Mouse (Mus musculus) spleen, adult 2 months (tissue): ENCODE measurements around the gene Shb. TPM values are rescaled to one million over a fixed set of nuclear protein-coding genes. Genes with fewer than 3 reads are reported as not detected.

ENCODE experiments used
- DNase-seq, 2 experiments: peaks; one replicate each; pipeline versions ENCODE4 v3.0.0 to v3.0.0-alpha.2; 2012 to 2021; ENCODE audit warnings: low spot score in 2 of 2, low read depth in 1 of 2
- H3K27ac ChIP-seq: fragments of 200-500 bp; 2 replicates; pipeline ENCODE4 v1.5.1; 2012; ENCODE audit warnings: low read length, inconsistent platforms; ENCODE audit not compliant: insufficient read depth
- H3K27me3 ChIP-seq: fragments of 200-500 bp; 2 replicates; pipeline ENCODE4 v1.6.1; 2012; ENCODE audit warnings: mild to moderate bottlenecking, moderate library complexity, low read length, inconsistent platforms; ENCODE audit not compliant: control insufficient read depth, insufficient read depth
- H3K36me3 ChIP-seq: fragments of 200-500 bp; 2 replicates; pipeline ENCODE4 v1.6.1; 2012; ENCODE audit warnings: mild to moderate bottlenecking, low read length, inconsistent platforms; ENCODE audit not compliant: control insufficient read depth, insufficient read depth
- H3K4me1 ChIP-seq: fragments of 200-500 bp; 2 replicates; pipeline ENCODE4 v1.6.1; 2011; ENCODE audit warnings: inconsistent platforms; ENCODE audit not compliant: control insufficient read depth, insufficient read depth, insufficient read length
- H3K4me3 ChIP-seq: fragments of 200-500 bp; 2 replicates; pipeline ENCODE4 v1.5.1; 2011; ENCODE audit warnings: mild to moderate bottlenecking, inconsistent platforms; ENCODE audit not compliant: insufficient read depth, insufficient read length; ENCODE audit errors: extremely low read depth
- CTCF ChIP-seq: fragments of 200-500 bp; IDR thresholded peaks from 2 replicates; pipeline ENCODE4 v1.5.1; 2011; ENCODE audit warnings: mild to moderate bottlenecking, inconsistent platforms; ENCODE audit not compliant: insufficient read depth, insufficient read length, insufficient replicate concordance; ENCODE audit errors: extremely low read depth
- POLR2A ChIP-seq: fragments of 200-500 bp; IDR thresholded peaks from 2 replicates; pipeline ENCODE4 v1.6.1; 2011; ENCODE audit warnings: low read depth, low read length, inconsistent platforms
- WGBS: fragments of 180-500 bp; shearing (Covaris S2); methylation state at CpG from one replicate; pipeline ENCODE4 v1.1.7; 2018; 5-methylcytosine and 5-hydroxymethylcytosine counted together
- polyA plus RNA-seq: library from polyadenylated mRNA; depleted of rRNA; stranded (reverse); fragments of >200 nt; gene quantifications from 2 replicates; pipeline ENCODE4 v1.2.3, GENCODE M21; 2012

The Shb gene
- polyA plus RNA-seq, 1 experiment, result 8.6 TPM

DNA sequence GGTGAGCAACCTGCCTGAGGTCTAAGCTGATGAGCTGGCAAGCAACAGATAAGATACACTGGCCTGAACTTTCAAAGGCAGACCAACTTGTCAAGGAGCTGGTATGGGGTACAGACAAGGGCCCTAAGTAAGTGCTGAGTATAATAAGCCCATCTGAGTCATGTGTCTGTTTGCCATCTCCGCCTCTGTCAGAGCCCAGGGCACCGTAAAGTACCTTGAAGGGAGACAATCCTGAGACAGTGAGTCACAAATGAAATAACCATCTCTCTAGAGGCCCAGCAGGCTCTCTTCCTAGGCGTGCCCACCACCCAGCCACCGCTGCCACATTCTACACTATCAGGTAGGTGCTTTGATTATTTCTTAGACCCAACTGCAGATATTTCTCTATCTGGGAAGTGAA is 77.3 kb downstream of the Shb start:
- H3K27ac ChIP-seq, result no peak overlapping the region
- TF ChIP-seq CTCF (no peak), POLR2A (no peak)
- H3K4me1 ChIP-seq, result peaks cover 20% of the 10 kb centered on the region; the same call in 1 of the 2 replicates
- H3K4me3 ChIP-seq, result no peak overlapping the region
- no peaks in the 10 kb centered on the region for H3K27me3 ChIP-seq
- no peaks in the 10 kb centered on the region for H3K36me3 ChIP-seq
- no peak for DNase-seq
- WGBS, result 90% methylated on average over 4 of the region's 4 CpGs

DNA sequence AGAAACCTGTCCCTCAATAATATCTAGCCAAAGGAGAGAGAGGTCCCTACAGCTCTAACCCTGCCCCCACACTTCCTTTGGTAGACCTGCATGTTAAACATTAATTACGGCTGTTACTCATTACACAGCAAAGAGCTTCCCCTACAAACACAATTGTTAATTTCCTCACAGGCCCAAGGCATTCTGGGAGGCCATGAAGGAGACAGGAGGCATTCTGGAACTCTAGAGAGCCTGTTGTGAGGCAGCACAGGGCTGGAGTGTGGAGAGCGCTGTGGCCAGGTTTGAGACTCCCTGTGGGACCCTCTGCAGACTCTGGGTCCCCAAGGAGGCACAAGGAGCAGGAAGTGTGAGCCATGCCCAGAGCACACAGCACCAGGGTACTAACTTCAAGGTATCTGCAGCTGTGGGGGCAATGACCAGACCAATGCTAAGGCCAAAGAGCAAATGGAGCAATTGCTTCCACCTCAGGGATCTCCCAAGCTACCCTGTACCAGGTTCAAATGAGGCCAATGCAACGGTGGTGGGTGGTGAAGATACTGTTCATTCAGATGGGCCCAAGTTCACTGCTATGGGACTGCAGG is 78.9 kb downstream of the Shb start:
- TF ChIP-seq CTCF (no peak), POLR2A (no peak)
- no peaks in the 10 kb centered on the region for H3K27me3 ChIP-seq
- no peak overlapping the region for H3K27ac ChIP-seq
- H3K4me1 ChIP-seq, result peaks cover 20% of the 10 kb centered on the region; the same call in 1 of the 2 replicates
- H3K4me3 ChIP-seq, result no peak overlapping the region
- 36% methylated on average over 3 of the region's 3 CpGs for WGBS
- H3K36me3 ChIP-seq, result no peaks in the 10 kb centered on the region
- no peak for DNase-seq

DNA sequence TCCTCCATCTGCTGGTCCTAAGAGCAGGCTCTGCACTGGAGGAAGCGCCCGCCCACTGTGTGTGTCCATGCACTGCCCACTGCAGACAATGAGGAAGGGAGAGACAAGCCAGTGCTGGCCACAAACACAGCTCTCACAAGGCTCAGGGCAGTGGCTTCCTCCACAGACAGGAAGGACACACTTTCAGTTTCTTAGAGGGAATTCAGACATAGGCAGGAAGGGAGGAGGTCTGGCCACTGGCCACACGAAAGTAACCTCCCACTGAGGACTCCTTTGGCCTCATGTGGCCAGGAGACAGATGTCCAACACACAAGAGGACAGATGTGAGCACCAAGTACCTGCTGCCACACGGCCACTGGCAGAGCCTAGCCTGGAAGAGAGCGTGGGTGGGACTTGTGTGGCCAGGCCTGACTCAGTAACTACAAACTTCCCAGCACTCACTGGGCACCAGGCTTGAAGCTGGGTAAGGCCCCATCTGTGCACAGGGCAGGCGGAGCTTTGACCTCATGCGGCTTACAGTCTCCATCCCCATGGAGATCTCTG is 79.6 kb downstream of the Shb start:
- WGBS, result 63% methylated on average over 7 of the region's 7 CpGs
- no peaks in the 10 kb centered on the region for H3K27me3 ChIP-seq
- no peak overlapping the region for H3K4me3 ChIP-seq
- no peaks in the 10 kb centered on the region for H3K36me3 ChIP-seq
- no peak for DNase-seq
- TF ChIP-seq CTCF (no peak), POLR2A (no peak)
- H3K27ac ChIP-seq, result peak overlapping the region; percentile 34; the same call in 1 of the 2 replicates
- peaks cover 20% of the 10 kb centered on the region; the same call in 1 of the 2 replicates for H3K4me1 ChIP-seq

DNA sequence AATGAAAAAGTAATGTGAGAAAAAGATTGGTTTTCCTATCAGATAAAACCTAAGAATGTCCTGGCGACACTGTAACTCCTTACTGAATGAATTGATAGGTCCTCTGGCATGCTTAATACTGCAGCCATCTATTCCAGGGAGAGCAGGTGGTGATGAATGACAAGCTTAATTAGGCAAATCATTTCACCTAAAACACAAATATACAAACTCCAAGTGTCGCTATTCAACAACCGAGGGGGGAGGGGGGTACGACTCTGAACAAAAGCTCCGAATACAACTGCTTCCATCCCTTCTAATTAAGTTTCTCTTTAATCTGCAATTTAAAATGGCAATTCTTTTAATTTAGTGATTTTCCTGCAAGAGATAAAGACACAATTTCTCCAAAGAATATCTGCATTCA is 83.3 kb downstream of the Shb start:
- Histone ChIP-seq H3K27me3 (no peaks in the 10 kb centered on the region), H3K4me1 (peaks cover 20% of the 10 kb centered on the region; the same call in 1 of the 2 replicates), H3K4me3 (no peak overlapping the region), H3K27ac (no peak overlapping the region), H3K36me3 (no peaks in the 10 kb centered on the region)
- DNase-seq, result no peak
- WGBS, result 86% methylated on average over 5 of the region's 5 CpGs
- TF ChIP-seq CTCF, result no peak
- TF ChIP-seq POLR2A, result no peak

DNA sequence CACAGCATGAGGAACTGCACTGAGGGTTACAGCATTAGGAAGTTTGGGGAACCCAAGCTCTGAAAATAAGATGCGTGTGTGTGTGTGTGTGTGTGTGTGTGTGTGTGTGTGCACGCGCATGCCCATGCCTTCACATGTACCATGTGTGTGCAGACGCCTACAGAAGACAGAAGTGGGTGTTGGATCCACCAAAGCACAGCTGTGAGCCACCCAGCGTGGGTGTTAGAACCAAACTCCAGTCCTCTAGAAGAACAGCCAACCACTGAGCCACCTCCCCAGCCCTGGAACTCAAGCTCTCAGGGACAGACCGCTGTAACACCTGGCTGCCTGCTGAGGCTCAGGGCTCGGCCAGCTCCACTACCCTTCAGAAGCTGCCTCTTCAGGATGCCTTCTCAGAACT is 83.8 kb downstream of the Shb start:
- Histone ChIP-seq H3K27ac (0 out of 2 replicates have a peak overlapping the region, but pooled peaks have one; percentile 3), H3K4me3 (no peak overlapping the region), H3K4me1 (peaks cover 15% of the 10 kb centered on the region; the same call in 1 of the 2 replicates), H3K36me3 (no peaks in the 10 kb centered on the region), H3K27me3 (no peaks in the 10 kb centered on the region)
- 79% methylated on average over 7 of the region's 7 CpGs for WGBS
- no peak for DNase-seq
- no peak for TF ChIP-seq CTCF
- TF ChIP-seq POLR2A, result no peak

DNA sequence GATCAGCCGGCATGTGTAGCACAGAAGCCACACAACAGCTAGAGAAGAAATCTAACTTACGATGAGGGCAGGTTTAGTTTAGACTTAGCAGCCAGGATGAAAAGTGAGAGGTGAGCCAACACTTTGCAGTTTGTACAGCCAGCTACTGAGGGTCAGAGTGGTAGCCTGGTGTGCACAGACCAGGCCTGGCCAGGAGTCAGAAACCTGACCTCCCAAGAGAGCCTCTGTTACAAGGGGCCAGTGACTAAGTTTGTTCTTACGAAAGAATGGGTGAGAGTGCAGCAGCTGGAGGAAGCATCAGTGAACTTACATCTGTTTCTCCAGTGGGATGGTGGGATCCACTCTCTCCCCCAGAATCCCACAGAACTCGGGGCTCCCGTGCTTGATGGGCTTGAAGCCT is 85.1 kb downstream of the Shb start:
- Histone ChIP-seq H3K4me3 (no peak overlapping the region), H3K4me1 (peaks cover 5% of the 10 kb centered on the region; the same call in 1 of the 2 replicates), H3K36me3 (no peaks in the 10 kb centered on the region), H3K27ac (no peak overlapping the region), H3K27me3 (no peaks in the 10 kb centered on the region)
- no peak for DNase-seq
- 95% methylated on average over 5 of the region's 5 CpGs for WGBS
- TF ChIP-seq POLR2A (no peak), CTCF (no peak)

DNA sequence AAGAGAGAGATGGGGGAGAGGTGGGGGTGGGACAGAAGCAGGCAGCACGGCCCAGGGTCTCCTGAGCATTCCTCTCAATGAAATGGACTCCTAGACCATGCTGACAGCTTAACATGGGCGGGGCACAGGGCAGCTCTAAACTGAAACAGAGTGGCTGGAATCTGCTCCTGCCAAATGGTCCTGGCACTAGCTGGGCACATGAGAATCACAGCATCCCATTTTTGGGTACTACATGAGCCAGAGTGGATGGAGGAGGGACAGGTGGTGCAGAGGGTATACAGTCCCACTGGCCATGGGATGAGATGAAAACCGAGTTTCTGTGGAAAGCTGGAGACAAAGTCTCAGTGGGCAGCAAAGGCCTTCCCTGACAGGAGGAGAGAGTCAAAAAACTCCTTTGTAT is 87.0 kb downstream of the Shb start:
- H3K36me3 ChIP-seq, result no peaks in the 10 kb centered on the region
- 85% methylated on average over 3 of the region's 3 CpGs for WGBS

More for the DNA sequence above, 87.0 kb downstream of the Shb start:
- no peaks in the 10 kb centered on the region for H3K27me3 ChIP-seq
- TF ChIP-seq POLR2A (no peak), CTCF (no peak)
- no peak overlapping the region for H3K4me3 ChIP-seq
- no peaks in the 10 kb centered on the region for H3K4me1 ChIP-seq
- no peak for DNase-seq
- no peak overlapping the region for H3K27ac ChIP-seq
